Comparison of ENCODE assay signal across 21 mouse cellular contexts in the genomic region with DNA sequence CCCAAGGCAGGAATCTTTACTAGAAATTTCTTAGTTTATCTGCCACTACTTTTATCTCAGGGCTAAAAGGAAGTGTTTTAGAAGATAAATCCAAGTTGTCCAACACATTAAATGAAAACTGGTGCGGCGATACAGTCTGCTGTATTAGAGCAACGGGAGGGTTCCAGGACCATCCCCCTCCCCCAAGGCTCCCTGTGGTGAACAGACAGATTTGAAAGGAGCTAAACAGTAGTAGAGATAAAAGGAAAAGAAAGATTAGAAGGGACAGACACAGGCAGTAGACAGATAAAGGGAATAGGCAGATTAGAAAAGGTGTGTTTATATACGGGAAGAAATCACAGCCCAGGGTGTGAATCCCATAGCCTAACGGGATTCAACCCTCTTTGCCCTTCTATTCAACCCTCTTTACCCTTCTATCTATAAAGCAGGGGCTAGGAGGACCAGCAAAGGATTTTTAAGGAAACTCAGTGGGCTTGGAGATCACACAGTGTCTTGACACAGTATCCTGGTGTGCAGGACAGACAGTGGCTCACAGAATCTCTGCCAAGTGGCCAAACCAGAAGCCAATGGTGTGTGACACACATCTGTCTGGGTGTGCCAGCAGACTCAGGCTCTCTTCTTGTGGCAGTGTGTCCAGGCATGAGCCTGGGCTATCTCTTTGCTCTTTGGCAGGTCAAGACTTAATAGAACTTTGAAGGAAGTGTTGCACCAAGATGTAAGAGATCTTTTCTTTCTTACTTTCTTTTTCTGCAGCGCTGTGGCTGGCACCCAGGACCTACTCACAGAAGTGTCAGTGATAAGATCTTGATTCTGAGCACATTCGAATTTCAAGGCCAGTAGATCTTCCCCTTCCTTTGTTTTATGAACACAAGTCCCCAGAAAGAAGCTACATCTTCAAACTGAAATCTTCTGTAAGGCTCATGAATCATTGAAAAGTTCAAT. TPM values are rescaled to one million over a fixed set of nuclear protein-coding genes. Genes with fewer than 3 reads are reported as not detected.
DNase-seq lines count a peak whose midpoint lies in the region; ATAC-seq and TF ChIP-seq lines count a peak whose summit lies in the region.
"Had no signal": no experiment of that assay in that cellular context is flagged by ENCODE, and none has a peak within 500 bp of the region (broad histone marks: within the 10 kb centered on the region; RNA-seq: fewer than 3 reads in every experiment).

No protein-coding gene starts in this region.

- H3K4me3 ChIP-seq in heart, embryonic 13.5 days: no peak overlapping the region
- no peak overlapping the region for H3K4me3 ChIP-seq in spleen, adult 2 months (ENCODE audit: extremely low read depth, insufficient read depth, insufficient read length)
- H3K4me3 ChIP-seq in MEL (ENCODE audit: control insufficient read depth in 1 of 2, insufficient read depth in 1 of 2, low read depth in 2 of 2, low read length in 2 of 2): no peak overlapping the region
- H3K4me3 ChIP-seq in hindbrain, postnatal 0 days (ENCODE audit: low read length): no peak overlapping the region
- H3K4me3 ChIP-seq: embryonic facial prominence, embryonic 12.5 days; neural tube, embryonic 13.5 days had no signal

- peaks cover 17% of the 10 kb centered on the region for H3K4me1 ChIP-seq in heart, embryonic 13.5 days
- H3K4me1 ChIP-seq in spleen, adult 2 months (ENCODE audit: control insufficient read depth, insufficient read depth, insufficient read length): peaks cover 2% of the 10 kb centered on the region
- peaks cover 2 to 16% of the 10 kb centered on the region in 2 experiments; a peak in 3 of 4 replicates for H3K4me1 ChIP-seq in MEL (ENCODE audit: control insufficient read depth in 1 of 2, insufficient read depth in 2 of 2, low read length in 2 of 2)
- H3K4me1 ChIP-seq in hindbrain, postnatal 0 days (ENCODE audit: insufficient read depth, low read length): no peaks in the 10 kb centered on the region
- H3K4me1 ChIP-seq: embryonic facial prominence, embryonic 12.5 days had no signal

- 0 out of 2 replicates have a peak overlapping the region, but pooled peaks have one; percentile 29 for H3K9ac ChIP-seq in heart, embryonic 13.5 days
- H3K9ac ChIP-seq in MEL (ENCODE audit: control insufficient read depth, low read depth, low read length, poor library complexity, severe bottlenecking): no peak overlapping the region
- no peak overlapping the region for H3K9ac ChIP-seq in hindbrain, postnatal 0 days (replicated peaks; ENCODE audit: low read length)
- H3K9ac ChIP-seq: embryonic facial prominence, embryonic 12.5 days; neural tube, embryonic 13.5 days had no signal

- TF ChIP-seq CTCF in spleen, adult 2 months (IDR thresholded peaks at IDR 0.05; ENCODE audit: extremely low read depth, insufficient read depth, insufficient read length, insufficient replicate concordance): no peak
- no peak for TF ChIP-seq CTCF in MEL (IDR thresholded peaks at IDR 0.05 in 2 of 3, conservative IDR thresholded peaks at IDR 0.05 in 1 of 3; ENCODE audit: control insufficient read depth in 1 of 3, insufficient read depth in 1 of 3, low read depth in 2 of 3, low read length in 3 of 3, poor library complexity in 1 of 3, severe bottlenecking in 1 of 3)
- TF ChIP-seq CTCF in hindbrain, postnatal 0 days (IDR thresholded peaks at IDR 0.05; ENCODE audit: low read depth): no peak

- intact Hi-C loops in heart, postnatal 10 days (cut with DNase I): loop anchor here (5.0 kb wide), 1 partner anchor 57 kb away; no protein-coding TSS in a partner anchor

- H3K36me3 ChIP-seq in heart, embryonic 13.5 days: no peaks in the 10 kb centered on the region
- no peaks in the 10 kb centered on the region for H3K36me3 ChIP-seq in spleen, adult 2 months (ENCODE audit: control insufficient read depth, insufficient read depth, low read length)
- H3K36me3 ChIP-seq in MEL (ENCODE audit: control insufficient read depth in 1 of 2, insufficient read depth in 2 of 2, low read length in 2 of 2): peaks cover 0 to 11% of the 10 kb centered on the region in 2 experiments; a peak in 2 of 4 replicates
- H3K36me3 ChIP-seq in hindbrain, postnatal 0 days (ENCODE audit: insufficient read depth, low read length): no peaks in the 10 kb centered on the region
- H3K36me3 ChIP-seq: embryonic facial prominence, embryonic 12.5 days; G1E; neural tube, embryonic 13.5 days had no signal

- no peaks in the 10 kb centered on the region for H3K79me2 ChIP-seq in MEL (ENCODE audit: control insufficient read depth, insufficient read depth, low read length, poor library complexity)

- DNase-seq in heart, postnatal 10 days: no peak
- no peak for DNase-seq in spleen, adult 2 months (ENCODE audit: low read depth in 1 of 2, low spot score in 2 of 2)
- DNase-seq in spleen, adult 18-20 months: no peak
- no peak for DNase-seq in MEL (ENCODE audit: low read depth, low spot score)
- DNase-seq in hindbrain, postnatal 0 days (ENCODE audit: low spot score): no peak
- DNase-seq in cerebellum, postnatal 14 days: no peak
- DNase-seq: adrenal gland, adult 8-10 months; cerebellum, adult 11-12 months; kidney, postnatal 10 days; left cerebral cortex, postnatal 4 days; lung, adult 2 months; lung, postnatal 36 days; right cerebral cortex, postnatal 25 days had no signal

- TF ChIP-seq RAD21 in MEL (IDR thresholded peaks at IDR 0.05; ENCODE audit: low read depth, low read length): no peak

- no peak for TF ChIP-seq POLR2A in spleen, adult 2 months (IDR thresholded peaks at IDR 0.05; ENCODE audit: low read depth, low read length)
- TF ChIP-seq POLR2A in MEL (IDR thresholded peaks at IDR 0.05; ENCODE audit: control insufficient read depth in 1 of 2, insufficient read depth in 1 of 2, low read depth in 1 of 2, low read length in 2 of 2, poor library complexity in 1 of 2): no peak

- peak in 1 of 2 experiments; percentile 15; a peak in 1 of 4 replicates for TF ChIP-seq EP300 in MEL (IDR thresholded peaks at IDR 0.05; ENCODE audit: low read depth in 1 of 2, low read length in 2 of 2)

- H3K27me3 ChIP-seq in heart, embryonic 13.5 days (replicated peaks): peaks cover 22% of the 10 kb centered on the region
- H3K27me3 ChIP-seq in spleen, adult 2 months (ENCODE audit: control insufficient read depth, insufficient read depth, low read length): no peaks in the 10 kb centered on the region
- H3K27me3 ChIP-seq in MEL (ENCODE audit: control insufficient read depth in 1 of 2, insufficient read depth in 2 of 2, low read length in 2 of 2): peaks cover 0 to 2% of the 10 kb centered on the region in 2 experiments; a peak in 3 of 4 replicates
- no peaks in the 10 kb centered on the region for H3K27me3 ChIP-seq in hindbrain, postnatal 0 days (ENCODE audit: insufficient read depth, low read length)
- H3K27me3 ChIP-seq: embryonic facial prominence, embryonic 12.5 days; neural tube, embryonic 13.5 days had no signal

- no peak for ATAC-seq in heart, embryonic 13.5 days (ENCODE audit: extremely low read depth, insufficient number of reproducible peaks, low FRiP score, low TSS enrichment)
- ATAC-seq in megakaryocyte, adult 5-6 weeks (ENCODE audit: poor library complexity, severe bottlenecking): peak; percentile 54
- ATAC-seq in hindbrain, postnatal 0 days: no peak
- ATAC-seq: forebrain, embryonic 16.5 days; intestine, postnatal 0 days had no signal

- 23% methylated on average over 7 of the region's 7 CpGs for WGBS in heart, embryonic 13.5 days
- 50% methylated on average over 7 of the region's 7 CpGs for WGBS in spleen, adult 2 months
- 42% methylated on average over 7 of the region's 7 CpGs for WGBS in hindbrain, postnatal 0 days

- no peak overlapping the region for H3K27ac ChIP-seq in heart, embryonic 13.5 days (replicated peaks)
- H3K27ac ChIP-seq in spleen, adult 2 months (ENCODE audit: insufficient read depth, low read length): peak overlapping the region; percentile 60
- H3K27ac ChIP-seq in MEL (ENCODE audit: control insufficient read depth, low read depth, low read length): no peak overlapping the region
- H3K27ac ChIP-seq in hindbrain, postnatal 0 days: no peak overlapping the region
- H3K27ac ChIP-seq: embryonic facial prominence, embryonic 12.5 days; neural tube, embryonic 13.5 days had no signal

- H3K9me3 ChIP-seq in heart, embryonic 13.5 days: no peaks in the 10 kb centered on the region
- no peaks in the 10 kb centered on the region for H3K9me3 ChIP-seq in MEL (replicated peaks; ENCODE audit: insufficient read depth, low read length)
- H3K9me3 ChIP-seq in hindbrain, postnatal 0 days (ENCODE audit: low read length): no peaks in the 10 kb centered on the region
- H3K9me3 ChIP-seq: embryonic facial prominence, embryonic 12.5 days had no signal

- H3K4me2 ChIP-seq in heart, embryonic 13.5 days: 0 out of 2 replicates have a peak overlapping the region, but pooled peaks have one; percentile 3
- no peak overlapping the region for H3K4me2 ChIP-seq in hindbrain, postnatal 0 days (ENCODE audit: low read depth, low read length)
- H3K4me2 ChIP-seq: embryonic facial prominence, embryonic 12.5 days; neural tube, embryonic 13.5 days had no signal

TF ChIP-seq in MEL, 35 proteins besides CTCF, POLR2A, EP300 and RAD21 (continues in another document):
- TF ChIP-seq KAT2A (conservative IDR thresholded peaks at IDR 0.05; ENCODE audit: low read depth, low read length): no peak
- TF ChIP-seq E2F4 (IDR thresholded peaks at IDR 0.05; ENCODE audit: borderline replicate concordance, low read depth, low read length): no peak

RNA-seq across cellular contexts. Expression of gene Nup210, which starts 7.9 kb away (rescaled TPM):
- 7.6 and 8.9 TPM in 2 replicates for polyA plus RNA-seq in heart, embryonic 13.5 days (2015; fragmentation: Nextera tagmentation; extraction: Ambion mirVana)
- 10 to 100 TPM in 1 of 2 experiments, 1 to 10 TPM in 1; 9.4 to 11.1 TPM for total RNA-seq in heart, postnatal 10 days (2021)
- polyA plus RNA-seq in spleen, adult 2 months (2012; rRNA removed): 176 and 180 TPM in 2 replicates
- 46.3 and 56.7 TPM in 2 replicates for total RNA-seq in MEL (2012; rRNA removed)
- polyA plus RNA-seq in MEL (2012; ENCODE audit: insufficient read depth in 1 of 2, insufficient read length in 2 of 2, low read depth in 1 of 2, low replicate concordance in 2 of 2, missing spikeins in 1 of 2): 100 to 1,000 TPM in 1 of 2 experiments, 10 to 100 TPM in 1; 71.5 to 394 TPM
- 123 and 145 TPM in 2 replicates for total RNA-seq in megakaryocyte, adult 5-6 weeks (2015)
- 124 and 148 TPM in 2 replicates for total RNA-seq in megakaryocyte, adult 5-6 weeks (2017)
- 63.0 and 76.0 TPM in 2 replicates for total RNA-seq in hindbrain, postnatal 0 days (2014; rRNA removed)
- 14.7 and 15.6 TPM in 2 replicates for polyA plus RNA-seq in hindbrain, postnatal 0 days (2015; fragmentation: Nextera tagmentation; extraction: Ambion mirVana)
- polyA plus RNA-seq: C2C12 had no signal

RNA-seq across cellular contexts. Expression of gene Hdac11, which starts 31.9 kb away (rescaled TPM):
- 8.2 and 9.6 TPM in 2 replicates for polyA plus RNA-seq in heart, embryonic 13.5 days (2015; fragmentation: Nextera tagmentation; extraction: Ambion mirVana)
- total RNA-seq in heart, postnatal 10 days (2021): 10 to 100 TPM in 1 of 2 experiments, 1 to 10 TPM in 1; 9.4 to 12.6 TPM
- 8.3 and 8.9 TPM in 2 replicates for polyA plus RNA-seq in spleen, adult 2 months (2012; rRNA removed)
- total RNA-seq in MEL (2012; rRNA removed): 2.5 and 3.3 TPM in 2 replicates
- polyA plus RNA-seq in MEL (2012; ENCODE audit: insufficient read depth in 1 of 2, insufficient read length in 2 of 2, low read depth in 1 of 2, low replicate concordance in 2 of 2, missing spikeins in 1 of 2): 1 to 10 TPM in 1 of 2 experiments, not detected in 1; 6.0 TPM
- total RNA-seq in megakaryocyte, adult 5-6 weeks (2015): 0.27 and 0.80 TPM in 2 replicates
- total RNA-seq in megakaryocyte, adult 5-6 weeks (2017): 0.16 and 0.37 TPM in 2 replicates
- total RNA-seq in hindbrain, postnatal 0 days (2014; rRNA removed): 100 and 111 TPM in 2 replicates
- polyA plus RNA-seq in hindbrain, postnatal 0 days (2015; fragmentation: Nextera tagmentation; extraction: Ambion mirVana): 50.1 and 50.7 TPM in 2 replicates
